Mouse (Mus musculus): ENCODE measurements around the gene Rtn1. TPM values are rescaled to one million over a fixed set of nuclear protein-coding genes. Genes with fewer than 3 reads are reported as not detected.

Rtn1 gene
- total RNA-seq, 2 experiments from 2014 or later = 1,333 to 1,442 TPM

GRCm38 (mm10) chr12:72407721-72408110, 1.1 kb downstream of the Rtn1 start:
- H3K27ac ChIP-seq = peak overlapping the region; percentile 98
- no peak for TF ChIP-seq CTCF (conservative IDR thresholded peaks at IDR 0.05)
- peak in 1 of 2 experiments; percentile 34 for DNase-seq (ENCODE audit: low spot score in 2 of 2)
- H3K4me3 ChIP-seq = peak overlapping the region; percentile 95

DNA sequence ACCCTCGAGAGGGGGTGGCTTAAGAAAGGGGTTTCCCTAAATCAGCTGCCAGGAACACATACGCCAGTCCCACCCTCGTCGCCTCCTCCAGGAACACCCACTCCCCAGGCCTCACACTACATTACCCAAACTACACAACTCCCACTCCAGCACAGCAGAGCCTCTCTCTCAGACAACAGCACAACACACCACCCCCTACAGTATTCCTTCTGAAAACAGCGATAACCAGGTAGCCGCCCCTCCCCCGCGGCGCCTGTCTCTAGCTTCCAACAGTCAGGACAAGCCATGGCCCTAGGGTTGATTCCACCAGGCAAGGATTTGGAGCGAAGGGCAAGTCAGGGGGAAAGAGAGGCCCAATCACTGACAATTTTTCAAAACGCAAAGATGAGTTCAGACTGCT, 1.7 kb downstream of the Rtn1 start:
- TF ChIP-seq CTCF (conservative IDR thresholded peaks at IDR 0.05) = no peak; the same call in 1 of the 2 replicates
- DNase-seq (ENCODE audit: low spot score in 2 of 2) = peak; percentile 52 to 53
- peak overlapping the region; percentile 98 for H3K27ac ChIP-seq
- H3K4me3 ChIP-seq = peak overlapping the region; percentile 95

DNA sequence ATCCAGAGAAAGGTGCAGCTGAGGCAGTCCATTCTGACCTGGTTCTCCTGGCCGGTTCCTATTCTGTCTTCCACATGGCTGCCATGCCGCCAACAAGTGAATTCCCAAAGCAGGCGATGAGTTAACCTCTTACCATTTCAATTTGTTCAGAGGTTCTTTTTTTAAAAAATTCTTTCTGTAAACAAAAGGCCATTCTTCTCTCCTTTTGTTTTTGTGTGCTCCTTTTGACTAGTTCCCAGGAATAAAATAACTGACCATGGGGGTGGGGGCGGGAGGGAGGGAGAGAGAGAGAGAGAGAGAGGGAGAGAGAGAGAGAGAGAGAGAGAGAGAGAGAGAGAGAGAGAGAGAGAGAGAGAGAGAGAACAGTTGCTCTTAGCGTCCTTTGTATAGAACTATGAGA, 3.8 kb downstream of the Rtn1 start:
- Histone ChIP-seq H3K4me3 (peak overlapping the region; percentile 6; the same call in 1 of the 2 replicates), H3K27ac (peak overlapping the region; percentile 51; the same call in 1 of the 2 replicates)
- TF ChIP-seq CTCF (conservative IDR thresholded peaks at IDR 0.05) = no peak
- no peak for DNase-seq (ENCODE audit: low spot score in 2 of 2)

GRCm38 (mm10) chr12:72393046-72393805, 15.6 kb downstream of the Rtn1 start:
- Histone ChIP-seq H3K4me3 (no peak overlapping the region), H3K27ac (peak overlapping the region; percentile 1; the same call in 1 of the 2 replicates)
- DNase-seq (ENCODE audit: low spot score in 2 of 2) = no peak
- TF ChIP-seq CTCF (conservative IDR thresholded peaks at IDR 0.05) = no peak

DNA sequence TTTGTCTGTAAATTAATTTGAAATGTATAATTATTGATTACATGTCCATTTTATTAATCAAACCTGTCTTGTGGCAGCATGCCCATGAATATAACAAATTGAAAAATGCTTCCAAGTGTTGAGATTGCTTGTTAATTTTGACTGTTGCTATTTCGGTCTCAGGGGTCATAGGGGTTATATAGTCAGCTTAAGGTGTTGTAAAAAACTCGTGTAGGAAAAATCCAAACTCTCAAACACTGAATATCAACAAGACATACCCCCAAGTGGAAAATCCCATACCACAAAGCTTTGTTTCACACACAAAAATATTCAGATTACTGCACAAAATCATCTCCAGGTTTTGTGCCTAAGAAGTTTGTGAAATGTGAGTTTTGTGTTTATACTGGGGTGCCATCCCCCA, 18.5 kb downstream of the Rtn1 start:
- DNase-seq (ENCODE audit: low spot score in 2 of 2) = no peak
- Histone ChIP-seq H3K4me3 (no peak overlapping the region), H3K27ac (peak overlapping the region; percentile 63; the same call in 1 of the 2 replicates)
- TF ChIP-seq CTCF (conservative IDR thresholded peaks at IDR 0.05) = no peak

DNA sequence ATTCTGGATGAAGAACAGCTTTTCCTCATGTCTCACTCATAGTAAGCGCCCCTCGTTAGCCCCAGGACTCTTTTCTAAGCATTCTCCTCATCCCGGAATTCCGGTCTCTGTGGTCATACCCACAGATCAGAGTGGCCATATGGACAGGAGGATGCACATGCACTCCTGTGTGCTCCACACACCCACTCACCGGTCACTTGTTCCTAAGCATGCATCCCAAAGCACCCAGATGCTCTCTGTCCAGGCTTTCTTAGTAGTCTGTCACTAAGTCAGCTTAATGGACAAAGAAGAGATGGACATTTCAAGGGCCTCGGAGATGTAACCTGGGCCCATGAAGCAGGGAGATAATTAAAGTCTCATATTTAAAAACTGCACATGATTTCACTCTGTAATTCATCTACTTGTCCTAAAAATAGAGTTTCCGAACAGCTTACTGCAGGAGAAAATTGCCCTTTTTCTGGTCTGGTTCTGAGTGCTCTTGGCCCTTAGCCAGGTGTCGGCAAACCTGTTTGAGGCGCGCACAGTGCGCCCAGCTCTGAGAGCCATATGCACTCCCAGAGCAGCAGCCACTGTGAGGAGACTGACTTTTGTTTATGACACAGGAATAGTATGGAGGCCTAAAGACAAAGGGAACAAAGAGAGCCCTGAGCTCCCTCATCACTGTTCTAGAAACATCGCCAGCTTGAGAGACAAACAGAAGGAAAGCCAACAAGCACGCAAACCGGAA, 19.3 kb downstream of the Rtn1 start:
- TF ChIP-seq CTCF (conservative IDR thresholded peaks at IDR 0.05) = no peak
- Histone ChIP-seq H3K27ac (peak overlapping the region; percentile 63), H3K4me3 (no peak overlapping the region)
- DNase-seq (ENCODE audit: low spot score in 2 of 2) = peak in 1 of 2 experiments; percentile 32

DNA sequence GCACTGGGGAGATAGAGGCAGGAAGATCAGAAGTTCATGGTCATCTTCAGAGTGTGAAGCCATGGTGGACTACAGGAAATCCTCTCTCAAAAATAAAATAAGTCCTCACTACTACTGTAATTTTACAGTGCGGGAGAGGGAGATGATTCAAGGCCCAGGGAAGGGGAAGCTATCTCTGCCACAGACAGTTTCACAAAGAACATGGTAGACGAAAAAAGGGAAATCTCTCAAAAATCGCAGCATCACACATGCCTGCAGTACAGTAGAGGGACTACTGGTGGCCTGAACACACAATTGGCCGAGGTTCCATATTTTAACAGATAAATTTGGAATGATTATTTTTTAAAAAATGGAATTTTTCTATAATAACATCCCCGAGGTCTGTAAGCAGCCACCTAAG, 20.0 kb downstream of the Rtn1 start:
- H3K27ac ChIP-seq = no peak overlapping the region
- no peak for TF ChIP-seq CTCF (conservative IDR thresholded peaks at IDR 0.05)
- no peak for DNase-seq (ENCODE audit: low spot score in 2 of 2)
- no peak overlapping the region for H3K4me3 ChIP-seq

GRCm38 (mm10) chr12:72388135-72388534, 20.7 kb downstream of the Rtn1 start:
- Histone ChIP-seq H3K27ac (no peak overlapping the region), H3K4me3 (no peak overlapping the region)
- no peak for DNase-seq (ENCODE audit: low spot score in 2 of 2)
- TF ChIP-seq CTCF (conservative IDR thresholded peaks at IDR 0.05) = no peak

GRCm38 (mm10) chr12:72376309-72376708, 32.5 kb downstream of the Rtn1 start:
- no peak for TF ChIP-seq CTCF (conservative IDR thresholded peaks at IDR 0.05)
- no peak for DNase-seq (ENCODE audit: low spot score in 2 of 2)
- H3K27ac ChIP-seq = peak overlapping the region; percentile 64
- no peak overlapping the region for H3K4me3 ChIP-seq

GRCm38 (mm10) chr12:72374823-72375225, 34.0 kb downstream of the Rtn1 start:
- Histone ChIP-seq H3K27ac (peak overlapping the region; percentile 72), H3K4me3 (no peak overlapping the region; the same call in 1 of the 2 replicates)
- DNase-seq (ENCODE audit: low spot score in 2 of 2) = no peak
- TF ChIP-seq CTCF (conservative IDR thresholded peaks at IDR 0.05) = no peak

DNA sequence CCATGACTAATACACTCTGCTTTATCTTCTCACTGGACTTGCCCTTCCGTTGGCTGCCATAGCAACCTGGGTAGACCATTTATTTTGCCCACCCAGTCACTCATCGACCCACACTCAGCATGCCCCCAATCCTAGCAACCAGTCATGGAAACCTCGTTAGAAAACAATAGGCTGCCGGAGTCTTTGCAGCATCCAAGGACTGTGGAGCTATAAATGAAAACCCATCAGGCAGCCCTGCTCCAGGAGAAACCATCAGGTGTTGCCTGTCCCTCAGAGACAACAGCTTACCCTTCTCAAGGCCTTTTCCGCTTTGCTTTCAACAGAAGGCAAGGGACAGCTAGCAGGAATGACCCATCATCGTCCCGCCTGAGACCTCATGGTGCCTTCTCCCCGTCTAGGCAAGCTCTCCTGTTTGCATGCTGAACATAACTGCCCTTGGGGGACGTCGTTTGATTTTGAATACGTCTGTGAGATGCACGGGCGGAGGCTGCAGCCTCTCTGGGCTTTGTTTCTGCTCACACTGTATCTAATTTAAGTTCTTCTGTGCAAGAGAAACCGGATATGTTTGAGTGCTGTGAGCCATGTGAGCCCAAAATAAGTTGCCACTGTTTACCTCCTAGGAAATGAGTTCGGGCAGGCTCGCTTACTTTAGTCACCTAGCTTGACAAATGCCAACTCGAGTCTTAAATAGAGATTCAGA, 34.8 kb downstream of the Rtn1 start:
- Histone ChIP-seq H3K4me3 (peak overlapping the region; percentile 5; the same call in 1 of the 2 replicates), H3K27ac (peak overlapping the region; percentile 72)
- DNase-seq (ENCODE audit: low spot score in 2 of 2) = no peak
- TF ChIP-seq CTCF (conservative IDR thresholded peaks at IDR 0.05) = no peak

DNA sequence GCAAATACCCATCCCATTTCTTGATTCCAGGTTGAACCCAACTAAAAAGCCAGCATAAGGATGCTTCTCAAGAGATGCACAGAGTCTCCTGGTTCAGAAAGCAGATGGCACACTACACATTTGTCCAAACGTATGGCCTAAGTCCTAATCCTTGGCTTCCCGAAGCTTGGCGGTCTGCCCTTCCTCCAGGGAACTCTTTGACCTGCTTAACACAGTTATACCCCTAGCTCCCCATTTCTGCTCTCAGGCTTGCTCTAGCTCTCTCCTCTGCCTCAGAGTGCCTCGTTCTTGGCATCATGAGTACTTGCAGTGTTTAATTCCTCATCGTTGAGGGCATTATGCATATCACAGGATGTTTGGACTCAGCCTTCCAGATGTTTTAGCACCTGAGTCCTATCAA, 38.8 kb downstream of the Rtn1 start:
- no peak for TF ChIP-seq CTCF (conservative IDR thresholded peaks at IDR 0.05)
- DNase-seq (ENCODE audit: low spot score in 2 of 2) = no peak
- Histone ChIP-seq H3K27ac (no peak overlapping the region), H3K4me3 (no peak overlapping the region)

GRCm38 (mm10) chr12:72366763-72367162, 42.1 kb downstream of the Rtn1 start:
- no peak for TF ChIP-seq CTCF (conservative IDR thresholded peaks at IDR 0.05)
- Histone ChIP-seq H3K27ac (no peak overlapping the region), H3K4me3 (no peak overlapping the region)
- DNase-seq (ENCODE audit: low spot score in 2 of 2) = no peak

Data from layer of hippocampus, adult 2 months (tissue).